Mouse (Mus musculus) T-helper 17 cell (primary cell): ENCODE measurements at regions not wholly inside any gene's neighbourhood (a gene's known extent, or its start where the extent isn't known, plus 50 kb on each side); places are given as distances from the start of the nearest gene placed in this dataset.
"Not testable (repeated sequence)": the region's sequence is repeated elsewhere in the genome, so short reads cannot be mapped to it uniquely, and the experiment has no call there.

ENCODE experiments used
- in situ Hi-C, 2 experiments: fragments of 300-600 bp; cut with MboI, MseI; formaldehyde crosslinking; loops; 1 replicate in 1 of 2; 2 replicates in 1 of 2; pipeline ENCODE4 v1.15.1; 2025; ENCODE audit warnings: high pct_unique_total_duplicates in 2 of 2

GRCm38 (mm10) chr1:157622156-157622555, 115.6 kb downstream of the Sec16b start:
- in situ Hi-C loops: not testable (repeated sequence)

GRCm38 (mm10) chr1:157632586-157632985, 126.1 kb downstream of the Sec16b start:
- in situ Hi-C loops: no loop called here

GRCm38 (mm10) chr1:157633470-157633869, 126.9 kb downstream of the Sec16b start:
- in situ Hi-C loops: no loop called here

GRCm38 (mm10) chr1:157635776-157636175, 129.2 kb downstream of the Sec16b start:
- in situ Hi-C loops: no loop called here

GRCm38 (mm10) chr1:157643524-157643923, 137.0 kb downstream of the Sec16b start:
- in situ Hi-C loops: no loop called here

- in situ Hi-C loops: no loop called here
Measured at GRCm38 (mm10) chr1:157645682-157646421, 139.3 kb downstream of the Sec16b start.

- in situ Hi-C loops: no loop called here
Measured at GRCm38 (mm10) chr1:157655446-157655845, 148.9 kb downstream of the Sec16b start.

- in situ Hi-C loops: no loop called here
Measured at GRCm38 (mm10) chr1:157669626-157670025, 163.1 kb downstream of the Sec16b start.

- in situ Hi-C loops: no loop called here
Measured at GRCm38 (mm10) chr1:157684356-157684755, 177.8 kb downstream of the Sec16b start.

- in situ Hi-C loops: no loop called here
Measured at GRCm38 (mm10) chr1:157695198-157695597, 188.7 kb downstream of the Sec16b start.

GRCm38 (mm10) chr1:157703639-157704038, 197.1 kb downstream of the Sec16b start:
- in situ Hi-C loops: no loop called here

GRCm38 (mm10) chr1:157705364-157705763, 198.8 kb downstream of the Sec16b start:
- in situ Hi-C loops: no loop called here

GRCm38 (mm10) chr1:157707256-157707655, 200.7 kb downstream of the Sec16b start:
- in situ Hi-C loops: no loop called here

GRCm38 (mm10) chr1:157709117-157709516, 202.6 kb downstream of the Sec16b start:
- in situ Hi-C loops: no loop called here

- in situ Hi-C loops: no loop called here
Measured at GRCm38 (mm10) chr1:157710870-157711269, 204.3 kb downstream of the Sec16b start.

- in situ Hi-C loops: no loop called here
Measured at GRCm38 (mm10) chr1:157712519-157712918, 206.0 kb downstream of the Sec16b start.

GRCm38 (mm10) chr1:157713851-157714250, 207.3 kb downstream of the Sec16b start:
- in situ Hi-C loops: no loop called here

GRCm38 (mm10) chr1:157715632-157716031, 209.1 kb downstream of the Sec16b start:
- in situ Hi-C loops: no loop called here

- in situ Hi-C loops: no loop called here
Measured at GRCm38 (mm10) chr1:157717131-157717530, 210.6 kb downstream of the Sec16b start.

GRCm38 (mm10) chr1:157721946-157722345, 215.4 kb downstream of the Sec16b start:
- in situ Hi-C loops: no loop called here

GRCm38 (mm10) chr1:157731124-157731523, 224.6 kb downstream of the Sec16b start:
- in situ Hi-C loops: no loop called here

GRCm38 (mm10) chr1:157740725-157741665, 234.5 kb downstream of the Sec16b start:
- in situ Hi-C loops: no loop called here

- in situ Hi-C loops: no loop called here
Measured at GRCm38 (mm10) chr1:157745611-157746010, 239.1 kb downstream of the Sec16b start.
